Mouse (Mus musculus) intestine, embryonic 15.5 days (tissue): Measurements from ENCODE around the gene Daw1. TPM values are rescaled to one million over a fixed set of nuclear protein-coding genes. Genes with fewer than 3 reads are reported as not detected.

Source experiments
- ATAC-seq: fragments of 200-750 bp; cut with Nextera tagmentation; 2 replicates; pipeline ENCODE4 v1.8.0; 2017; ENCODE audit warnings: moderate TSS enrichment, moderate library complexity
- H3K27ac ChIP-seq: fragments of 300-500 bp; sonication (generic); 2 replicates; pipeline ENCODE4 v1.5.1; 2015; ENCODE audit warnings: mild to moderate bottlenecking, inconsistent platforms
- H3K27me3 ChIP-seq: fragments of 300-500 bp; sonication (generic); replicated peaks from 2 replicates; pipeline ENCODE4 v1.6.1; 2015; ENCODE audit warnings: inconsistent platforms
- H3K36me3 ChIP-seq: fragments of 300-500 bp; sonication (generic); 2 replicates; pipeline ENCODE4 v1.6.1; 2015; ENCODE audit warnings: inconsistent platforms
- H3K4me1 ChIP-seq: fragments of 300-500 bp; sonication (generic); replicated peaks from 2 replicates; pipeline ENCODE4 v1.6.1; 2015; ENCODE audit warnings: inconsistent platforms
- H3K4me2 ChIP-seq: fragments of 300-500 bp; sonication (generic); replicated peaks from 2 replicates; pipeline ENCODE4 v1.6.1; 2015; ENCODE audit warnings: mild to moderate bottlenecking, inconsistent platforms
- H3K4me3 ChIP-seq: fragments of 300-500 bp; sonication (generic); replicated peaks from 2 replicates; pipeline ENCODE4 v1.5.1; 2015; ENCODE audit warnings: inconsistent platforms
- H3K9ac ChIP-seq: fragments of 300-500 bp; sonication (generic); 2 replicates; pipeline ENCODE4 v1.6.1; 2015; ENCODE audit warnings: inconsistent platforms
- H3K9me3 ChIP-seq: fragments of 300-500 bp; sonication (generic); 2 replicates; pipeline ENCODE4 v1.6.1; 2016; ENCODE audit warnings: inconsistent platforms
- WGBS: fragments of 180-500 bp; shearing (Covaris S2); methylation state at CpG from one replicate; pipeline ENCODE4 v1.1.7; 2015; 5-methylcytosine and 5-hydroxymethylcytosine counted together
- polyA plus RNA-seq: library from polyadenylated mRNA; unstranded; fragments of >200 nt; fragmentation: Nextera tagmentation; extraction: Ambion mirVana; gene quantifications from 2 replicates; pipeline ENCODE4 v1.2.1, GENCODE M21; 2015

Daw1 gene
- polyA plus RNA-seq, 1 experiment from 2014 or later = not detected

DNA sequence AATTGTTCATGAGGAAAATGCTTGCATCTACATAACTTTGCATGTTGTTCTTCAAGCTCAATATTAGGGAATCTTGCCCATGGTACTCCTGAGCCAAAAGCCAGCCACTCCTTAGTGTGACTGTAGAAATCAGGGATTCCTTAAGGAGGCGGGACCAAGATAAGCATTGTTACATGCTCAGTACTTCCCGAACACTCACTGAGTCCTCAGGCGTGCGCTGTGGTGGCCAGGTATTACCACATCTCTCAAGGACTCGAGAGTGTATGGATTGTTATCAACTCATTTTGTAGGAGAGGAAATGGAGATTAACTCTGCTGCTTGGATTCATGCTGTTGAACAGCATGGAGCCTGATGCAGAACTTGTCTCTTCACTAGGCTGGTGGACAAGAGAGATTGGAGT is 17.5 kb upstream of the Daw1 start:
- Histone ChIP-seq H3K4me3 (no peak overlapping the region), H3K9ac (no peak overlapping the region), H3K36me3 (no peaks in the 10 kb centered on the region), H3K9me3 (no peaks in the 10 kb centered on the region), H3K4me1 (no peaks in the 10 kb centered on the region), H3K4me2 (no peak overlapping the region), H3K27ac (no peak overlapping the region), H3K27me3 (no peaks in the 10 kb centered on the region)
- ATAC-seq = peak; percentile 83
- 59% methylated on average over 5 of the region's 5 CpGs for WGBS

DNA sequence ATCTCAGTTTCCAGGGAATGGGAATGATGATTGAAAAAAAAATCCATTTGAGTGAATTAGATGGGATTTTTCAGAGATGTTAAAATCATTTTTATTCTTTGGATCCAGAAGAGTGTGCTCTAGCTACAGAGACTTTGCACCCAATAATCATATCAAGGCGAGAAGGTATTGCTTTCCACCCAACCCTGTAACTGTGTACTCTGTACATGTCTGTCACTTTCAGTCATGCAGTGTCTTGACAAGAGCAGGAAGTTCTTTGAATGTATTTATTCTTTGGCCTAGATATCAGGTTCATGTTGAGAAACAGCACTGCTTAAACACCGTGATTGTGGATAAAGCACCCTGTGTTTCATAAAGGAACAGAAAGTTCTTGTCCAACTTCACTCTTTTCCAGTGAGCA is 13.0 kb upstream of the Daw1 start:
- no peak overlapping the region for H3K4me3 ChIP-seq
- no peak overlapping the region for H3K4me2 ChIP-seq
- H3K36me3 ChIP-seq = no peaks in the 10 kb centered on the region
- WGBS = 62% methylated on average over 2 of the region's 2 CpGs
- no peaks in the 10 kb centered on the region for H3K4me1 ChIP-seq
- no peaks in the 10 kb centered on the region for H3K9me3 ChIP-seq
- ATAC-seq = peak; percentile 90
- H3K27ac ChIP-seq = 0 out of 2 replicates have a peak overlapping the region, but pooled peaks have one; percentile 7
- no peaks in the 10 kb centered on the region for H3K27me3 ChIP-seq
- no peak overlapping the region for H3K9ac ChIP-seq

DNA sequence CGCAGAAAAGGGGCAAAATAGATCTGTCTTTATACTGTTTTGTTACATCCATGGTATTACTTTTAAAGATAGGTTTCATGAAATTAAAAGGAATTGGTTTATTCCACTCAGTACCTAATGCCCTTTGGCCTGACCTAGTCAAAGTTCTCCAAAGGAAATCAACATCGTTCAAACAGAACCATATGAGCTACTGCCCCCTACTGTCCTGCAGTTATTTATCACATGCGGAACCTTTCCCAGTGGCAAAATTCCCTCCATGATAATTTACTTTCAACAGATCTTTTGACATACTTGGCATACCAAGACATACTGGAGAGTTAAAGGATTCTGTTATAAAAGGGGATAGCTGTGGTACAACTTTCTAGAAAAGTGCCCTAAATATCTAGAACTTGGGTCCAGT is 9.3 kb upstream of the Daw1 start:
- no peak overlapping the region for H3K9ac ChIP-seq
- H3K4me2 ChIP-seq = no peak overlapping the region
- no peak overlapping the region for H3K27ac ChIP-seq
- ATAC-seq = no peak
- H3K36me3 ChIP-seq = no peaks in the 10 kb centered on the region
- H3K4me3 ChIP-seq = no peak overlapping the region
- 68% methylated on average over 3 of the region's 3 CpGs for WGBS
- no peaks in the 10 kb centered on the region for H3K9me3 ChIP-seq
- H3K4me1 ChIP-seq = no peaks in the 10 kb centered on the region
- no peaks in the 10 kb centered on the region for H3K27me3 ChIP-seq

DNA sequence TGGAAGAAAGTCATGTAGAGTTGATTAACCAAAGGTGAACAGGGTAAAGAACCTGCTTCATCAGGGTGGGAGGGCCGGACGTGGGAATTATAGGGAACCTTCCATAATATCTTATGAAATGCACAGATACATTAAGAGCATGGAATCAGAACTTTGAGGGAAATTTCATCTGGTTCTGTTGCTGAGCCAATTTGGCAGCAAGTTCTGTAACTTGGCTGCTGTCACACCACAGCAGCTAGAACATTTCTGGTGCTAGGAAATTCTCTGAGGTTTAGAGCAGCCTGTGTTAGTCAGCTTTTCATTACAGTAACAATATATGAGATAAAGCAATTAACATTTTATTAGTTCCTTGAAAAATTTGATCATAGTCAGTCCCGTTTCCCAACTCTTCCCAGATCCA is 6.6 kb upstream of the Daw1 start:
- no peak for ATAC-seq
- no peaks in the 10 kb centered on the region for H3K4me1 ChIP-seq
- no peak overlapping the region for H3K4me3 ChIP-seq
- WGBS = 81% methylated on average over 3 of the region's 3 CpGs
- H3K9ac ChIP-seq = no peak overlapping the region
- no peaks in the 10 kb centered on the region for H3K27me3 ChIP-seq
- no peaks in the 10 kb centered on the region for H3K36me3 ChIP-seq
- no peak overlapping the region for H3K27ac ChIP-seq
- H3K4me2 ChIP-seq = no peak overlapping the region
- no peaks in the 10 kb centered on the region for H3K9me3 ChIP-seq

DNA sequence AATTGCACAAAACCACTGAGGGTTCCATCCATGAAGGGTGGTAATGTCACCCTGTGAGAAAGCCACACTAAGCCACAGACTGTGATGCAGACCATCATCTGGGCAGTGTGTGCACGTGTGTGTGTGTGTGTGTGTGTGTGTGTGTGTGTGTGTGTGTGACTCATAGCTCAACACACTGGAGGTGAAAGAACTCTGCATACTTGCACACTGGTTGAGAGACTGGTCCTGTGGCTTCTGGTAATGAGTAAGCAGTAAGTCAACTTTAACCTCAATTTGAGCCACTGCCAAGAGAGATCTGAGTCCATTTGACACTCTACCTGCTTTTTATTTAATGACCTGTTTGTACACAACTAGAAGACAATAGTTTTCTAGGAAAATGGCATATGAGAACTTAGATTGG is 2.7 kb upstream of the Daw1 start:
- no peaks in the 10 kb centered on the region for H3K9me3 ChIP-seq
- H3K9ac ChIP-seq = no peak overlapping the region
- no peak overlapping the region for H3K4me2 ChIP-seq
- H3K27ac ChIP-seq = no peak overlapping the region
- H3K4me3 ChIP-seq = no peak overlapping the region
- H3K36me3 ChIP-seq = no peaks in the 10 kb centered on the region
- no peak for ATAC-seq
- H3K27me3 ChIP-seq = no peaks in the 10 kb centered on the region
- H3K4me1 ChIP-seq = no peaks in the 10 kb centered on the region
- WGBS = 57% methylated on average over 1 of the region's 1 CpGs

DNA sequence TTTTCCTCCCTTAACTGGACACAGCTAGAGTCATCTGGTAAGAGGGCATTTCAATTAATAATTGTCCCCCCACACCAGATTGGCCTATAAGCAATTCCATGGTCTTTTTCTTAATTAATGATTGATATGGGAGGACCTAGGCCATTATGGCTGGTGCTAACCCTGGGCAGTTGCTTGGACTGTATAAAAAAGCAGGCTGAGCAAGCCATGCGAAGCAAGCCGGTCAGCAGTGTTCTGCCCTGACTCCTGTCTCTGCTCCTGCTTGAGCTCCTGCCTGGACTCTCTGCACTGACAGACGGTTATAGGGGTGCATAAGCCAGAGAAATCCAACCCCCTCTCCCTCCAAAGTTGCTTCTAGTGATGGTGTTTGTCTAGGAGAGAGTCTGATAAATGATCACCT is 2.1 kb downstream of the Daw1 start:
- no peaks in the 10 kb centered on the region for H3K36me3 ChIP-seq
- no peak for ATAC-seq
- H3K4me1 ChIP-seq = no peaks in the 10 kb centered on the region
- H3K4me3 ChIP-seq = no peak overlapping the region
- no peak overlapping the region for H3K27ac ChIP-seq
- H3K27me3 ChIP-seq = no peaks in the 10 kb centered on the region
- WGBS = 61% methylated on average over 3 of the region's 3 CpGs
- no peaks in the 10 kb centered on the region for H3K9me3 ChIP-seq
- no peak overlapping the region for H3K9ac ChIP-seq
- H3K4me2 ChIP-seq = no peak overlapping the region

DNA sequence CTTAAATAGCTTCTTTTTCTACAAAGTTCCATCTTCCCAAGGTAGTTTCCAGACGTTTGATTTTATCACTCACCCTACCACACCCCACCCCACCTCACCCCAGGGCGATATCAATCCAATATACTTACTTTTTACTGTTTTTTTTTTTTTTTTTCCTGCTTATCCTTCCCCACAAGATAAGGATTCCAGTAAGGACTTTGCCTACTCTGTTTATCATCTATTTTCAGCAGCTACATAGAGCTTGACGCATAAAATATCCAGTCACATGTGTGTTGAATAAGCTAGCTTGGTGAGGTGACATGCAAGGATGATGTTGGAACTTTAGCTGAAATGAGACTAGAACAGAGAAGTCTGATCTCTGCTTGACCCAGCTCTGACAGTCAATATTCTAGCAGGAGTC is 4.5 kb downstream of the Daw1 start:
- Histone ChIP-seq H3K9me3 (no peaks in the 10 kb centered on the region), H3K9ac (no peak overlapping the region), H3K4me2 (no peak overlapping the region), H3K36me3 (no peaks in the 10 kb centered on the region), H3K27ac (no peak overlapping the region), H3K27me3 (no peaks in the 10 kb centered on the region), H3K4me1 (no peaks in the 10 kb centered on the region), H3K4me3 (no peak overlapping the region)
- peak; percentile 44 for ATAC-seq
- WGBS = 64% methylated on average over 3 of the region's 3 CpGs

DNA sequence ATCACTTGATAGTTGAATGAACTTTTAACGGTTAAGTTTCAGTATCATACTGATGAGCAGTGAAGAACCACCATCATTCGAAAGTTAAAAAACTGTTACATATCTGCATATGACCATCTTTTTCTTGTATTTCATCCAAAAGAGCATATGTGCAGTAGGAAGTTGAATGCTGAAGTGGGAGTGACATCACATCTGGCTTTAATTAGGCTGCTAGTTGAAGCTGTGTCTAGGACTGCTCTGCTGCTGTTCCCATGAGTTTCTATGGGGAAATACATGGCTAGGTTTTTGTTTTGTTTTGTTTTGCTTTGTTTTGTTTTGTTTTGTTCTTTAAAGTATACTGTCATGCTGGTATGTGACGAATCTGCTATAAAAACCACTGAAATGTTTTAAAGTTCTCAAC is 9.6 kb downstream of the Daw1 start:
- Histone ChIP-seq H3K27me3 (no peaks in the 10 kb centered on the region), H3K9ac (no peak overlapping the region), H3K27ac (no peak overlapping the region), H3K4me1 (no peaks in the 10 kb centered on the region), H3K4me2 (no peak overlapping the region), H3K9me3 (no peaks in the 10 kb centered on the region), H3K4me3 (no peak overlapping the region), H3K36me3 (no peaks in the 10 kb centered on the region)
- ATAC-seq = no peak
- WGBS = 89% methylated on average over 3 of the region's 3 CpGs

DNA sequence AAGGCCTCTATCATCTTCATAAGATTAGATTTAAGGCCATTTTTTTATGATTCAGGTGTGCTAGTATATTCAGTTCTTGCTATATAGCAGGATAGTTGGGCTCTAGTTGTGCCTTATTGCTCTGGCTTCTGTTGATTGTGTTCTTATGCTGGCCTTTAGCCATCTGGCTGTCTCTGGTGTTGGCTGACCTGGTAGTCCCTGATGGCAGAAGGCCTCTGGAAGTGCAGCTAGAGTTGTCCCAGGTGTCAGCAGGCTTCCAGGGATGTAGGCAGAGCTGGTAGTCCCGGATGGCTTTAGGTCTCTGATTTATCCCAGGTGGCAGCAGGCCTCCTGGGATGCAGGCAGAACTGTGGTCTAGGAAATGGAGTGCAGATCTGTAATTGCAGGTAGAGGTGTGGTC is 16.4 kb downstream of the Daw1 start:
- H3K4me2 ChIP-seq = no peak overlapping the region
- WGBS = 63% methylated on average over 1 of the region's 1 CpGs
- H3K27me3 ChIP-seq = no peaks in the 10 kb centered on the region
- no peak overlapping the region for H3K4me3 ChIP-seq
- no peak overlapping the region for H3K27ac ChIP-seq
- no peaks in the 10 kb centered on the region for H3K9me3 ChIP-seq
- ATAC-seq = no peak
- no peak overlapping the region for H3K9ac ChIP-seq
- no peaks in the 10 kb centered on the region for H3K36me3 ChIP-seq
- H3K4me1 ChIP-seq = no peaks in the 10 kb centered on the region

DNA sequence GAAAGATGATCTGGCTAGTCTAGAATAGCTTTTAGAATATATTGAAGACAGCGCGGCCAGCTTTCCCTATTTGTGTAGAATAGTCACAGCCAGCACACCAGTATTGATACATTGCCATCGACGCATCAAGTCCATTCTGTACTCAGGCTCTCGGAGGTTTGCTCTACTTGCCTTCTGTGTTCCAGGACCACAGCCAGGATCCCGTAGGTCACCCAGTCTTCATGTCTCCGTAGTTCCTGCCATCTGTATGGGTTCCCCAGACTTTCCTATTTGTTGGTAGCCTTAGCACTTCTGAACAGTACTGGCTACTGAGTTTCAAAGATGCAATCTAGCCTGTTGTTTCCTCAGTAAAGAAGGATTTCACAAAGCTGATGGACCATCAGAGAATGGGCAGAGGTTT is 20.0 kb downstream of the Daw1 start:
- ATAC-seq = no peak
- H3K9me3 ChIP-seq = no peaks in the 10 kb centered on the region
- H3K36me3 ChIP-seq = no peaks in the 10 kb centered on the region
- no peak overlapping the region for H3K9ac ChIP-seq
- WGBS = 90% methylated on average over 7 of the region's 7 CpGs
- H3K27ac ChIP-seq = no peak overlapping the region
- no peaks in the 10 kb centered on the region for H3K27me3 ChIP-seq
- no peak overlapping the region for H3K4me3 ChIP-seq
- H3K4me2 ChIP-seq = no peak overlapping the region
- no peaks in the 10 kb centered on the region for H3K4me1 ChIP-seq

DNA sequence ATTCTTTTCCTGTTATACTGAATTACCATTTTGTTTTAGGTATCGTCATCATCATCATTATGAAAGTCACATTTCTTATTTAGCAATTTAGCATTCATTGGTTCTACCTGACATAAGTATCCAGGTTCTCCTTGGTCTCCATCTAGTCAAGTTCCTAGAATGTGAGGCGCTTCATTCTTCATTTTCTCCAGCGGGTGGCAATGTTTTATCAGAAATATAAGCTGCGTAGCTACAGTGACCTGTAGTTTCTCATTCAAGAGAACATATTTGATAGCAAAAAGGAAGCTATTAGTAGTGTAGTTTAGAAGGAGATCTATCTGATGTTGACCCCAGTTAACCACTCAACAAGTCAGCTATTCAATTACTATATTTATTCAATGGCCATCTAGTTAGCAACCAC is 21.9 kb downstream of the Daw1 start:
- Histone ChIP-seq H3K4me1 (no peaks in the 10 kb centered on the region), H3K27me3 (no peaks in the 10 kb centered on the region), H3K4me3 (no peak overlapping the region), H3K9ac (no peak overlapping the region), H3K27ac (no peak overlapping the region), H3K9me3 (no peaks in the 10 kb centered on the region), H3K4me2 (no peak overlapping the region), H3K36me3 (no peaks in the 10 kb centered on the region)
- 61% methylated on average over 4 of the region's 4 CpGs for WGBS
- no peak for ATAC-seq

DNA sequence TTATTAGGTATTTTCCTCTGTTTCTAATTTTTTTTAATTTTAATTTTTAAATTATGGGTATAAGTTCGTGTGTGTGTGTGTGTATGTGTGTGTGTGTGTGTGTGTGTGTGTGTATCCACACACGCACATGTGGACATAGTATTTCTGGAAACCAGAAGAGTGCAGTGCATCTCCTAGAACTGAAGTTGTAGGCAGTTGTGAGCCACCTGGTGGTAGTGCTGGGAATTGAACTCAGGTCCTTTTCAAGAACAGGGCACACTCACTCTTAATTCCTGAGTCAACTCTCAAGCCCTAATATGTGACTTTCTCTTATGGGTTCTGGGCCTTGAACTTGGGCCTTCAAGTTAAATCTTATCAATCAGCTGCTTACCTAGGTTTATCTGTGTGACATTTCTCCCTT is 27.6 kb downstream of the Daw1 start:
- no peak for ATAC-seq
- Histone ChIP-seq H3K4me1 (no peaks in the 10 kb centered on the region), H3K9ac (no peak overlapping the region), H3K9me3 (no peaks in the 10 kb centered on the region), H3K27ac (no peak overlapping the region), H3K4me2 (no peak overlapping the region), H3K27me3 (no peaks in the 10 kb centered on the region), H3K4me3 (no peak overlapping the region), H3K36me3 (no peaks in the 10 kb centered on the region)
- 52% methylated on average over 2 of the region's 2 CpGs for WGBS

DNA sequence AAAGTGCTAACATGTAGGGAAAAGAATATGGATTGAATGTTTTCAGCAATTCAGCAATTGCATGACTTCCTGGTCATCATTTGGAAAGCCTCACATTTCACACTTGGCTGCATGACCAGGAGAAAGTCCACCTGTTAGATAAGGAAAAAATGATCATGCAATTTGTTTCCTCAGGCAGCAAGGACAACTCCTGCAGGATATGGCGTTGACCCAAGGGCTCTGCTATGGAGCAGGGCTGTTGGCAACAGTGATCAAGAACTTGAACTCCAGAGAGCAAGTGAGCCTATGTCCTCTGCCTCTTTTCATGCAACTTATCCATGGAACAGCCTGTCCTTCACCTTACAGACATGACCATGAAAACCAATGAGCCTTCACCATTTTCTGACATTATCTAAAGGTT is 50.4 kb downstream of the Daw1 start:
- Histone ChIP-seq H3K9me3 (no peaks in the 10 kb centered on the region), H3K4me3 (no peak overlapping the region), H3K27me3 (no peaks in the 10 kb centered on the region), H3K36me3 (no peaks in the 10 kb centered on the region), H3K4me1 (no peaks in the 10 kb centered on the region), H3K4me2 (no peak overlapping the region), H3K9ac (no peak overlapping the region), H3K27ac (no peak overlapping the region)
- 62% methylated on average over 1 of the region's 1 CpGs for WGBS
- no peak for ATAC-seq

DNA sequence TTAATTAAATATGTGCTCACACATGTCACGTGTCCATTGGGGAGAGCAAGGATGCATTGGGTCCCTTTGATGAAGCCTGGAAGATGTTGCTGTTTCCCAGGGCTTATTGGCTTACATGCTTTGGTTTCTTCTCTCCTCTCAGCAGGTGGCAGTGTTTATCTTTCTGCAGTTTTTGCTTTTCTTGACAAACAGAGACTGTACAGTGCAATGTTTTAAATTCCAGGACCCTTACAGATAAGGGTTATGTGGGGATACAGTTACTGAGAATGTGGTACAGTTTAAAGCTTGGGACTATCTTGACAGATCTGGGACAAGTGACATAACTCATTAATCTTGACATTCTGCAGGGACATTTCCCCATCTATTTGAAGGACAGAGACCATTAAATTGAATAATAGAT is 58.7 kb downstream of the Daw1 start:
- Histone ChIP-seq H3K36me3 (no peaks in the 10 kb centered on the region), H3K27me3 (no peaks in the 10 kb centered on the region), H3K4me1 (no peaks in the 10 kb centered on the region), H3K9me3 (no peaks in the 10 kb centered on the region), H3K4me2 (no peak overlapping the region), H3K4me3 (no peak overlapping the region), H3K27ac (no peak overlapping the region), H3K9ac (no peak overlapping the region)
- 40% methylated on average over 1 of the region's 1 CpGs for WGBS
- no peak for ATAC-seq
